Mouse (Mus musculus): ENCODE results near the gene Olfr610.
"Not testable (repeated sequence)": the region's sequence is repeated elsewhere in the genome, so short reads cannot be mapped to it uniquely, and the experiment has no call there.

The Olfr610 gene

GRCm38 (mm10) chr7:103512022-103512421 lies at the start of gene Olfr610:
Gene Olfr610, minus strand, starts transcription at chr7:103512122.
- DNase-seq: no peak

- DNase-seq: no peak
Observed at GRCm38 (mm10) chr7:103555779-103556178, 43.9 kb upstream of the Olfr610 start, which contains the start of gene Olfr615. Gene Olfr615, plus strand, starts transcription at chr7:103556079.

DNA sequence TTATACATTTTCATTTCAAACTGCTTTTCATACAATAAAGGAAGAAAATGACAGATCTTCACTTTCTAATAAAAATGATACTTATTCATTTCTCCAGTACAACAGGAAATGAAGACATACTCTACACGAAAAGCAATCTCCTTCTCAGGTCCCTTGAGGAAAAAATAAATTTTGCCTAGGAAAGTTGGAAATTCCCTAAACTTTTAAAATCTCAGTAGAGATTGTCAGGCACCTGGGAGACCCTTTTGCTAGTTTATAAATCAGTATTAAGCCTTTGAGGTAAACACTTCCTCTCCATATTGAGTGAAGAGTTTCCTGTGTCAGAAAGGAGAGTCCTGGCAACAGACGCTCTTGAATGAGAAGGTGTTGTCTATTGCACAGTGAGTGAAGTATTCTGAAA lies 35.9 kb upstream of the Olfr610 start, which contains the start of gene Olfr613:
Gene Olfr613, plus strand, starts transcription at position 301 of the 400 bp plus-strand sequence.
- no peak for DNase-seq

GRCm38 (mm10) chr7:103542617-103543016 lies 30.7 kb upstream of the Olfr610 start, which contains the start of gene Olfr612:
Gene Olfr612, minus strand, starts transcription at chr7:103542717.
- DNase-seq: not testable (repeated sequence)

- not testable (repeated sequence) for DNase-seq
Observed at GRCm38 (mm10) chr7:103520746-103521145, 8.8 kb upstream of the Olfr610 start, which contains the start of gene Olfr611. Gene Olfr611, minus strand, starts transcription at chr7:103520846.

DNA sequence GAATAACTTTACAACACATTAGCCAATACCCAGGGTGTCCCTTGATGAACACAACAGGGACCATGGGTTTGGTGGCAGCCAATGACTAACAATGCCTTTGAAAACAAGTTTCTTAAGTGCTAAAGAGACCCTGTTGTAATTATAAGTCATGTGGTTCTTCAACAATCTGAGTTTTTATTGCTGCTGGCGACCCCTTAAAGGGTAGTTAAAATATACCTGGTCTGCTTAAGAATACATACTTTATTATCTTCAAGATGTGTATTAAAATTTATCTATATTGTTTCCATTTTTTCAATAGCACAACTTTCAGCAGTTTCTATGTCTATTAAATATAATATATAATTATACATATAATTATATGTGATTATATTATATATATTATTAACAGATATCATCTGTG lies 14.0 kb downstream of the Olfr610 start, which contains the start of gene Olfr609:
Gene Olfr609, minus strand, starts transcription at position 101 of the 400 bp plus-strand sequence.
- DNase-seq: no peak

DNA sequence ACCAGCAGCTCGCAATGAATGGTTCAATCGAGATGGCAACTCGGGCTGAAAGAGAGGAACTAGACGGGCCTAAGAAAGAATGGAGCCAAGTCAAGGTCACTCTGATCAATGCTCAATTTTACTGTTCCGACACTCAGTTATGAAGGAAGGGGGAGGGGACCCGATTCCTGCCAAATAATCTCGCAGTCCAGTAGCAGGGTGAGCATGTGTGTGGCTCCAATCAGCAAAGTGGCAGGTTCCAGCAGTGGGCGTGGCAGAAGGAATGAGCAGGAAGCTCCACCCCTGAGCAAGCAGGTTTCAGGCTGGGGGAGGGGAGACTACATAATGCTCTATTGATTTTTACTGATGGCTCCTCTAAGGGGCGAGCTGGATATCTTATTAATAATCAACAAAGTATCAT lies 34.8 kb downstream of the Olfr610 start:
- DNase-seq: not testable (repeated sequence)

DNA sequence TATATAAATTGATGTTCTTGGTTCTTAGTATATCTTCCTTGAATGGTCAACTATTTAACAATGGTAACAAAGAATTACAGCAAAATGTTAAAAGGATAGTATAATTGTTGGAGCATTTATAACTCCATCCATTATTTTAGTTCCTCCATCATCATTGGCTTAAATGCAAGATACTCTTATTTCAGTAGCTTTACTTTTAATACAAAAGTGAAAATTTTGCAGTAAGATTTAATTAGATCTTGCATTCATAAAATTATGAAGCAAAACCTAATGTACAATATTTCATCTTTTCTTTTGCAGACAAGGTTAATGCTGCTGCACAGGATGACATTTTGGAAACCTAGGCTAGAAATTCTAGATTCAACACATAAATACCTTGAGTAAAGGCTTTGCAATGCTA lies 42.3 kb downstream of the Olfr610 start, which contains the start of gene Olfr608:
Gene Olfr608, plus strand, starts transcription at position 301 of the 400 bp plus-strand sequence.
- DNase-seq: no peak

DNA sequence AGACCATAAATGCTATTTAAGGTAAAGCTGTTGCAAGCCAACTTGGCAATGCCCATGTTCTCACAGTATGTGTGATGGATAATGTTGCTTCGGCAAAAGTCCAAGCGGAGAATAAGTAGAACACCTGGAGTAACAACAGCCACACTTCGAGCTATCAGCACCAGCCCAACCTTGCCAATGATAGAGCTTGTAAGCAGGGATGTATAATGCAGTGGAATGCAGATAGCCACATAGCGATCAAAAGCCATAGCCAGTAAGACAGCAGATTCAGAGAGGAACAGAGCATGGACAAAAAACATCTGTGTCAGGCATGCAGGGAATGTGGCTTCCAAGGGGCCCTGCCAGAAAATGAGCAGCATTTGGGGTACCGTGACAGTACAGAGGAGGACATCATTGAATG lies 51.3 kb downstream of the Olfr610 start:
- no peak for DNase-seq

Data from kidney, postnatal 10 days (tissue).